Mouse (Mus musculus): ENCODE measurements at regions not wholly inside any gene's neighbourhood (a gene's known extent, or its start where the extent isn't known, plus 50 kb on each side); places are given as distances from the start of the nearest gene placed in this dataset.

DNA sequence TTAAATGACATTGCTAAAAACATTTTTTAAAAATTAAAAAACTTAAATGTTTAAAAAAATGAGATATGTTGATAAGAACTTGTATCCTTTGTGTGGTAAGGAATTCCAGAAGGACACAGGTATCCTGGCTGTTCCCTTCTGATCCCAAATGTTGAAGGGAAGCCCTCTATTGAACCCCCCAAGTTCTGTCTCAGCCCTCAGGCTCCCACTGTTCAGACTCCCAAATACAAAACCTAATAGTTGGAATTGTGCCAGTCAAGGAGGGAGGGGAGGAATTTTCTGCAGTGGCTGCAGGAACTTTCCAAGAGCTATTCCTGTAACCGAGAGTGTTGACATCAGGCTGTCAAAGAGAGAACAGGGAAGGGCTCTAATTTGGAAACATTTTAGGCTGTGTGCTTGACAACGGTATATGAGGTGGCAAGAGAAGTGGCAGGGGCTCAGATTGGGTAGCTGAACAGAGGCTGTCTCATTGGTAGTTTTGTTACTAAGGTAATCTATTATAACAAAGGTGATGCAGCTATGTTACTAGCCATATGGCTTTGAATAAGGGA lies 843.8 kb upstream of the A1bg start:
- no peak for DNase-seq

DNA sequence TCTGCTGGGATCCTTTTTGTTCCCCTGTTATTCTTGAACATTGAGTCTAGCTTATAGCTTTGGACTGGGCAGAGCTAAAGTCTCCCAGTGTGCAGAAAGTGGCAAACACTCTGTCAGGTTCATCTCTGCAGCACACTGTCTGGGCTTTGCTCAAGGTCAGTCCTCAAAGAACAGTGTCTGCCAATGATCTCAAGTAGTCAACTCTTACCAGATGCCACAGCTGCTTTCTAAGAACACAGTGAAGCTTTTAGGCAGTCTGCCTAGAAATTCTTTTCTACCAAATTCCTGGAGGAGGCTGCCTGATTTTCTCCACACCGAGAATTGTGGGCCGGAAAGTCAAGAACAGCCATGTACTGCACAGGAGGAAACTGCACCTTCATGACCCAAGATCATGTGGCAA lies 831.0 kb upstream of the A1bg start:
- no peak for DNase-seq

DNA sequence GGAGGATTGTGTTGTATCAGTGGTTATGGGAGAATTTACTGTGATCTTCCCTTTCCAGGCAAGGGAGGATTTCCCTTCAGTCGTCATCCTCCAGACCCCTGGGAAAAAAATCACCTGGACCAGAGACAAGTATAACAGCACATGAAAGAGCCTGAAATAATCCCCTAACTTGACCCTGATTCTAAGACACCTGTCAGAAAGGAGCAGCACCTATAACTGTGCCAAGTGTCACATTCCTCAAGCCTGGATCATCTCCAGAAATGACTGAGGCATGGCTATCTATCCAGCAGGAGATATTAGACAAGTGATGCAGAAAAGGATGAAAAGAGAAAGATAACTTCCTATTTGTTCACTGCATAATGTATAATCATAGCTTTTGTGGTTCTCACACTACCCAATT lies 800.9 kb upstream of the A1bg start:
- no peak for DNase-seq

DNA sequence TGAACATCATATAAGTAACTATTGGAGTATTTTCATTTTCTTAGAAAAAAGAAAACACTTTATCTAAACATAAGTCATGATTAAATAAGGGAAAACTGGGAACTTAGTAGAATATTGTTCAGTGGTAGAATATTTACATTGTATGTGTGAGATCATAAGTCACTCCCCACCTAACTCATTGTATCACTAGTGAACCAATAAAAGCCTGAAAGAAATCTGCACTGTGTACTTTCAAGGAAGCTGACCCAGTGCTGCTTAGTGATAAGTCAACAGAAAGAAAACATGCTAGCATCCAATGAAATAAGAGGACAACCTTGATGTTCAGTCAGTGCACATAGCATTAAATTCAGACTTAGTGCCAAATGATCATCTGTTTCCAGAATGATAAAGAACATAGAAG lies 795.7 kb upstream of the A1bg start:
- no peak for DNase-seq

DNA sequence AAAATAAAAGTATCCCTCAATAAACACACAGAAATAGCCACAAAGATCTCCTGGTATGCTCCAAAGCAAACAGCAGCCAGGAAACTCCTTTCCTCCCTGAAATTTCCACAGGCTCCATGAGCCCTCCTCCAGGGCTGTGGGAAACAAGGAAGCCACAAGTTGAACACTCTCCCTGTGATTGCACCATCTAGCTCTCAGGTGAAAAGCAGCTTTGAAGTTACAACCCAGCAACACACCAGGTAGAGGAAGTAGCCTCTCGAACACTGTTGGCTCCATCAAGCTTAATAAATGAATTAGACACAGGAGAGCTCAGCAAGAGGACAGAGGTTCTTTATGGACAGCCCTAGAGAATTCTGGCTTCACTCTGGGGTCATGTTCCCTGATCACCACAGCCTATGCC lies 794.4 kb upstream of the A1bg start:
- no peak for DNase-seq

DNA sequence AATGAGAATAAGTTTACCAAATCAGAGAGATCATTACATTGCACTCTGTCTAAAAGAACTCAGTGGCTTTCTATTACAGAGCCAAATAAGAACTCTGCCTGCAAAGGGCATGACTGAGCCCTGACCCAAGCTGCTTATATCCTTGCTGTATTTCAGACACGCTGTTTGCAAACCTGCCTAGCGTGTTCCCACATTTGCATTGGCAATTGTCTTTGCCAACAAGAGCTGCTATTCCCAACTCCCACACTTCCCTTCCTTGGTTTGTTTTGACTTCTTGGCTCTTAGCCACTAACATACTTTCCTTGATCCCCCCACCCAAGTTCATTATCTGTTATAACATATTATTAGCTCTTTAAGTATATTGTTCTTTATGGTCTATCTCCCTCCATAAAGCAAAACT lies 791.1 kb upstream of the A1bg start:
- no peak for DNase-seq

DNA sequence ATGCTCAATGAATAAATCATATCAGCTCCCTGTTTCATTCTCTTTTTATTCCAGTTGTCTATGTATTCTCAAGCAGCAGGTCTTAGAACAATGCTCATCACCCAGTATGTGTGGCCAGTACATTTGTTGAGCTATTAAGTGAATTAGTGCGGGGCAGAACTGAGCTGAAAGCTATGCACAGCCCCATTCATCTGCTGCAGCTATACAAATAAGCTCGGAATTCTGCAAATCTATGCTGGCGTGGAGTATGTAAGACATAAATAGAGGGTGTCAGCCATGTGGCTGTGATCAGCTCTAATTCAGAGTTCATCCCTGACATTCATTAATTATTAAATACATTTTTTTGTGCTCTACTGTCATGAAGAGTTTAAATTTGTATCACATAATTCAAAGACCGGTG lies 786.1 kb upstream of the A1bg start:
- no peak for DNase-seq

DNA sequence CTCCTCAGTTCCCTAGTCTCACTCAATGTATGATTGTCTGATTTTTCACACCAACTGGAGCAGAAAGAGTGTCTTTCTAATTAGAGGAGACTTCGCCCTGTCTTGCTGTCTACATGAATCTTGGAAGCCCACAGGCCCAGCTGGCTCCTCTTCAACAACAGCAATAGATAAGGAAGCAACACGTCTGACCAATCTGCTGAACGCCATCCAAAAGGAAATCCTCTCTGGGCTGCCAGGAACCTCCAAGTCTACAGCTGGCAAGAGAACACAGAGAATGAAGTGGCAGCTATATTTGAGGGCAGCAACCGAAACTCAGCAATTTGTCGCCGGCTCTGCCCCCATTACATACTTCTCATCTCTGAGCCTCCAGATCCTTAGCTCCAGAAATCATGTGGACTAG lies 785.1 kb upstream of the A1bg start:
- DNase-seq, result peak; percentile 9

DNA sequence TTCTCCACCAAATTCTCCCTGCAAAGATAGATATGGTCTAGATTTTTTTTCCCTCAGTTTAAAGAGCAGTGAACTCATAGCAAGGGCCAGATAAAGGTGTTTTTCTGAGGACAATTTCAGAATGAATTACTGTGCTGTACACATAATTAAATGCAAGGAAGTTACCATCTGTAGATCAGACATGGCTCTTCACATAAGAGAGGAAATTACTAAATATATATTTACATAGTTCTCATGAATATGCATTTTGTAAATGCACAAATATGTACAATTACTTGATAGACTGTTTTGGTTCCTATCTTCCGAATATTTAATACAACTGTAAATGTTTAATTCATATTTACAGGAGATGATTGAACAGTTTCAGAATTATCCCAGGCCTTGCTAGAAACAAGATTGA lies 769.9 kb upstream of the A1bg start:
- DNase-seq, result no peak

DNA sequence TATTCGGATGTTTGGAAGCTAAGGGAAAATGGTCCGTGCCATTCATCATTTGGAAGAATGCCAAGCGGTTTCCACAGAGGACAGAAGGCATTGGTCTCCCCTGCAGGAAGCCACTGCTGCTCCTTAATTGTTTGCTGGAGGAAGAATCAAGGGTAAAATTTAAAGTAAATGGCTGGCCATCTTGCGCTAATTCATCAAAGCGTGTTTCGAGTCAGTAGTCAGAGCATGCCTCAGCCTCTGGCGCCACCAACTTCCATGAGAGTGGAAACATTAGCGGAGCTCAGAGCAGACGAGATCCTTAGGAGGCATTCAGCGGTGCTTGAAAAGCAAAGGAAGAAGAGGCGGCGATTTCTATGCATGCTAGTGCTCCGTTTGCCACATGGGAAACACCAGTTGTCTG lies 767.6 kb upstream of the A1bg start:
- no peak for DNase-seq

DNA sequence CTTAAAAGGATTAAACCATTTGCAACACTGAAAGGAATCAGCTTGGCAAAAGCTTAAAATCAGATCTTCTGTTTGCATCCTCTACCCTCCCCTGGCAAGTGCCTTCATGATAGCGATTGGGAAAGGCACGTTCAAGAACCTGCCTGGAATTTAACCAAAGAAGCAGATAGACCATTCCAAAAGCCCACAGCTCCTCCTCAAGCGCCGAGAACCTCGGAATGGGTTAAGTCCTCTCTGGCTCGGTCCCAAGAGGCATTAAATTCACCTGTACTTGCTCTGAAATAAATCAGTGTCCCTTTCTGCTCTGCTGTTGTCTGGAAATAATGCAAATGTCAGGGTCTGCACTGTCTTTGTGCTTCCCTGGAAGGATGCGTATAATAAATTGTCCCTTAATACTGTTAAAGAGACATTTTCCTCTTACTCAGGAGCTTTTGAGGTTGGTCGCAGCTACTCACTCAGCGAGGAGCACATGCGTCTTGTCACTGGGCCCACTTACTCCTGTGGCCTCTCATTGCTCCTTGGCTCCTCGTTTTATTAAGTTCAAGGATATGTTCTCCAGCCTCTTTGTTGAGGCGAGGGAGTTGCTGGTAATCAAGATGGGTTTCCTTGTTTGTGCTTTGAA lies 767.1 kb upstream of the A1bg start:
- DNase-seq, result no peak

DNA sequence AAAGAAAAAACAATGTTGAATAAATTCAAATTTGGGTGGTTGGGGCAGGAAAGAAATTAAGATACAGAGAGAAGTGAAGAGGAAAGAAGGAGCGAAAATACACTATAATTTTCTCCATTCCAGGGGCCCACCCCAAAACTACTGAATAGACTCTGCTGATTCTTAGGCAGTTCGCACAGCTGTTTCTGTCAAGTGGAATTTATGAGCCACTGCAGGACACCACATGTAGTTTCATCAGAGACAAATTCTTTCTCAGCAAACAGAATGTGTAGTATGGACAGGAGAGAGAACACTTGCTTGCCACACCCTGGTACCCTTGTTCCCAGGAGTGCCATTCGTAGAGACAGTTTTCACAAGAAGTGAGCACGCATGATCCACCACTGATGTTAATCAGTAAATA lies 760.2 kb upstream of the A1bg start:
- DNase-seq, result no peak

DNA sequence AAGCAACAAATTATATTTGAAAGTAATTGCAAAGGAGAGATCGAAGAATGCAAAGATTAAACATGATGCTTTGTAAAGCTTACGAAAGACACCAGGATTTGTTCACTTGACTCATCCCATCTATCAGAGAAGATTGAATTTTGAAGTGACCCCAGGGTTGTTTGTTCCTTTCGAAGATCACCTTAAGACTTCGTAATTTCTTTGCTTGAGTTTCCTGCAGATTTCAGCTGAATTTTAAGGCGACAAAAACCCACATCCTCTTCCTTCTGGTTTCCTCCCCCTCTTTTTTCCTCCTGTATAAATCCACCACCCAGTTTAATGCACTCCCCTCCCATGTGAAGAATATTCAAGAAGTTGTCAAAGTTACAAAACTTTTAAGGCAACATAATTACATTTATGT lies 747.7 kb upstream of the A1bg start:
- no peak for DNase-seq

DNA sequence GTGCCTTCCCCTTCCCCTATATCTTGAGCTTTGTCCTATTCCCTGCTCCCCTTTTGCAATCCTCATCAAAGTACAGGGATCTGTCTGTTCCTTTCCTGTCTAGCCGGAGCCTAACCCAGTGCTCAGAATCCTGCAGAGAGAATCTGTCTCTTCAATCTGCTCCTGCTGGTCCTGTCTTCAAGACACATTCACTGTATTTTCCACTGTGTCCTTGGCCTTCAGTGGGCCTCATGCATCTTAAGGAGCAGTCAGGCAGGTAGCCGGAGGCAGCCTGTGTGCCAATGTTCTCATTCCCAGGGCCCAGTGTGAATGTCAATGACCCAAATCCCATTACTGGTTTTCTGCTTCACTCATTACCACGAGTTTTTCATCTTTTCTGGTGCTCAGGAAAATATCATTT lies 737.8 kb upstream of the A1bg start:
- DNase-seq, result no peak

DNA sequence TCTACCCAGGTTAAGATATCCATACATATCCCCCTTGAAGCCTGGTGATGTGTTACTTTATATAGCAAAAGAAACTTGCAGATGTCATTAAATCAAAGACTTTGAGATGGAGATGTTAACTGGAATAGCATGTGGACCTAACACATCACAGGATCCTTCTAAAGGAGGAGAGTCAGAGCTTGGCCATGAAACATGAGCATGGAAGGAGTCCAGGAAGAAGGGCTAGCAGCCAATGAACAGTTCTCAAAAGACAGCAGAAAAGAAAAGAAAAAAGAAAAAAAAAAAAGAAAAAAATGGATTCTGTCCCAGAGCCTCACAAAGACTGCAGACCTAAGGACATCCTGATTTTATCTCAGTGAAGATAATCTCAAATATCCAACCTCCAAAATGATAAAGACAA lies 734.1 kb upstream of the A1bg start:
- no peak for DNase-seq

DNA sequence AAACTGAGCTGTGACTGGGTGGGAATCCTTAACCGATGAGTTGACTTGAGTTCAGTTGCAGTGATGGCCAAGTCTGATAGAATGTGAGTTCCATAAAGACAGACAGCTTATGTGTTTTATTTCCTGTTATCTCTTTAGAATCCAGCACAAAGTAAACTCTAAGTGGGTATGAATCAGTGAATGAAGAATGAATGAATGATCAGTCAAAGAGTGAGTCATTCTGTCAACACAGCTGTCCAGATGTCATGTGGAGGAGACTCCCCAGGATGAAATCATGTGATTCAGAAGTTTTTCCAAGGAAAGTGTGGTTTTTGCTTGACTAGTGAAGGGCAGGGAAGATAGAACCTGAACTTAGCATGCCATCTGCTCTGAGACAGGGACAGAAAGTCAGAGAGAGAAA lies 732.0 kb upstream of the A1bg start:
- DNase-seq, result no peak

DNA sequence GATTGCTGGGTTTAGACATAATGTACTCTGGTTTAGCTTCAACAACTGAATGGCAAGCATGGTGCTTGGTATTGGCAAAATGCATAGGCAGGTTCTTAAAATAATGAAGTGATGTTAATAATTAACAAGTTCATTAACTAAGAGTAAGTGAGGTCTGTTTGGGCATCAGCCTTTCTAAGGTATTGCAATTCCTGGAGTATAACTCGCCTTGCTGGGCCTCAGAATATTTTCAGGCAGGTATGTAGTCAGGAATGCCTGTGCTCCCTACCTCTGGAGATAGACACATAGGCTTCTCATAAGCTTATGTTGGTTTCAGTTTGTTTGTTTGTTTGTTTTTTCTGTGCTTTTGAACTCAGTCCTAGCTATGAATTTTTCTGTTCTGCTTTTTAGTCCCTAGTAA lies 731.0 kb upstream of the A1bg start:
- no peak for DNase-seq

DNA sequence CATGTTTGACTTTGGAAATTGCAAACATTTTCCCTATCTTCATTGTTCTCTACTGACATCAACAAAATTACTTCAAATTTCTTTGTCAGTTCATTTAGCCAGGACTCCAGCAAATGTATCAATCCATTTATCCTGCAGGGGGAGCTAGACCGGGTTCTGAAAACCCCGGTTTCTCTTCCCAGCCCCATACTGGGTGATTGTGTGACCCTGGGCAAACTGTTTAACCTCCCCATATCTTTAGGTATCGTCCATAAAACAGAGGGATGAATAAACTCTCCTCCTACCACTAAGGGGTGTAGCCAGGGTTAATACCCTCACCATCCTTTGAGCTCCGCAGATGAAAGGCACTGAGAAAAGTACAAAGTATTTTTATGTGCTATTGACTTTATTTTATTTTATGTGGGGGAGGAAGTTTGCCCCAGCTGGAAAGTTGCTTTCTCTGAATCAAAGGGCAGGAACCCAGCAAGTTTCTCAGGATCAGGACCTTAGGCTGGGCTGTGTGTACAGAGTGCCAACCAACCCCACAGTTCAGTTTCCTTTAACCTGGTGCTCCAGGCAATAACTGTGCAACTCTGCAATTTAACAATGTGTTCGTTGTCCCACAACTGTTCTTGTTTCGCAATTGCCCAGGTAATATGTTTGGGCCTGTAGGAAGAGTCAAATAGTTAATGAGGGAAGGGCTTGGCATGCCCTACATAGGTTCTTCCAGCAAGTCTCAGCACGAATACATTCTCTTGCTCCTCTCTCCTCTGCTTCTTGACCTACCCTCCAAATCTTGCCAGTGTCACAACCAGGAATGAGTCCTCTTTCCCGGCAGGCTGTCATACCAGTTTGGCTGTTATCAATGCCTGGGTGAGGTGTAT lies 696.1 kb upstream of the A1bg start:
- DNase-seq, result no peak

DNA sequence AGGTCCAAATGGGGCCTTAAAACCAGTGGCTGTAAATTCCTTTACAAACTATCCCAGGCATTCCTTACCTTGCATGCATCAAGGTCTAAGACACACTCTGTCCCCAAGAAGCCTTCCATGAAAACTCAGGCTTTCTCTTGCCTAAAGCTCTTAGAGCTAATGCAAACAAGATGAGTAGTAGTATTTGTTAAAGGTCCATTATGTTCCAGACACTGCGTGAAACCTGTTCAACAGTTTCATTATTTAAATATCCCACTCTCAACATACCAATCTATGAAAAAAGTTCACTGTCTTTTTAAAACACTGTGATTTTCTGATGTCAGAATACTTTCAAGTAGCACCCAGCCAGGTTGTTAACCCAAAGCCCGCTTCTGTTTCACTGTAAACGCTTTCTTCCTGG lies 687.9 kb upstream of the A1bg start:
- DNase-seq, result no peak

DNA sequence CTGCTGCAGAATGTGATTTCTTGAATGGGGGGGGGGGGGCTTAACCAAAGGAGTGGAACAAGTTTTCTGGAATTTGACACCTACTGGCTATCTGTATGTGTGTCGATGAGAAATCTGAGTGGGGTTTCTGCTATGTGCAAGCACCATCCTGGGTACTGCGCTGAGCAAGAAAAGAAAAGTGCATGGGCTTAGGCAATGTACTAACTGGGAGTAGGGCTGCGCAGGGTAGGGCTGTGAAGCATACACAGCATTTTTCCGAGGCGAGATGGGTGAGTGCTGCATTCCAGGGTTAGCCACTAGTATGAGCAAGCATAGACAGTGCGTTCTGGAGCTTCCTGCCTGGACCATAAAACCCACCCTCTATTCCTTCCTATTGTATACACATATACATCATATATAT lies 686.8 kb upstream of the A1bg start:
- DNase-seq, result no peak

DNA sequence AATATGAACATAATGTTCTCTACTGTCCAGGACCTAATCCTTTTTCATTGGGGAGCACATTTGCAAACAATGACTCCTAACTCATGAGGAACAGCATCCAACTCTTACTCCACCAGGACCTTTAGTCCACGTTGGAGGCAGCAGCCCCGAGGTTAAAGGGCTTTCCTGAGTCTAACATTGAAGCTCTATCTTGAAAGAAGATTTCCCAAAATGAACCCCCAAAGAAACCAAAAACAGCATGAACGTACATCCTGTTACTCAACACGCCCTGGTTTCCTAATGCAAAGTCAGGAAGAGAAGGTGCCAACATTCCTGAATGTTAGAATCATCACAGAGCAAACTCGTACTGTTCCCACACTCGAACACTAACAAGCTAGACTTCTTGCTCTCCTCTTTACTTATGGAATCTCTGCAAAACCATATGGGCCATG lies 685.5 kb upstream of the A1bg start:
- no peak for DNase-seq

DNA sequence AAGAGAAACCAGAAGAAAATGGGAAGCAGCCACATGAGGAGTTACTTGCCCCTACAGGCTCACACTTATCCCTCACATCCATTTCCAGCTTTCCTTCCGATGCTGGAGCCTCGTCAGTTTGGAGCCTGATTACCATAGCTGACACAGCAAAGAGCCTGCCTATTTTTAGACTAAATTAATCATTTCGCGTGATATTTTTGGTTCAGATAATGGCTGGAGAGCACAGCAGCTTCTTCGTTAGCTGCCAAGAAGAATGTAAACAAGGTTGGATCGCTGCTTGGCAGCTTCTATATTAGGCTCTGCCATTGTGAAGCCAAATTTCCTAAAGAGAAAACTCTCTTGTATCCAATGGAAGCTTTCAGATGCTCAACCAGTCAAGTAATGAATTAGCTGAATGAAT lies 676.9 kb upstream of the A1bg start:
- no peak for DNase-seq

DNA sequence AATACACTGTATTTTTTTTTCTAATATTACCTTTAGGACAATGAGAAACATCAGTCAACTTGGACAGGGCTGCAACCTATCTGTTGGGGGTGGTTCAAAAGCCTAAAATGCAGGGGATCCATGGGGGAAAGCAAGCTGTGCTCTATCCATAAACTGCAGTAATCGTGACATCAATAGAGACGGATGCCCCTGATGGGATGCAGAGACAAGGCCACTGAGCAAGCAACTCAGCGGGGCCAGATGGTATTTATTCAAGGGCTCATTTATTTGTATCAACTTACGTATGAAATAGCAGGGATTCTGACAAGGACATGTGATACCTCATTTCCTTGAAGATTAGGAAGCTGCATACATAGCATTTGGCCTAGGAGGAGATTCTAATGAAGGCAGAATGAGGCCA lies 673.5 kb upstream of the A1bg start:
- no peak for DNase-seq

DNA sequence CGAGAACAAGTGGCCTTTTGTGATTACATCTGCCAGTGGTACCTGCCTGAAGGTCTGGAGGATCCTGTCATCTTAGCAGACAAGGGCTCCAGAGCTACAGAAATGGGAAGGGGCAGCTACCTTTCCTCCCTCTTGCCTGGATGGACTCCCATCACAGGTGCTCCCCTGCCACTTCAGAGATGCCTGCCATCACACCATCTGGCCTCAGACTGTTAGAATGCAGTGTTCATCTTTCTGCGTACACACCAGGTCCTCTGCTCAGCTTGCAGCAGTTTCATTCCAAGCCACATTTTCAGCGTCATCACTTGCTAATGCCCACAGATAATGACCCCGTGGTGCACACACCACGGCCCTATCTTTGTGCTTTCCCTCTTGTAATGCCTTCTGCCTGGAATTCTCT lies 666.1 kb upstream of the A1bg start:
- no peak for DNase-seq

DNA sequence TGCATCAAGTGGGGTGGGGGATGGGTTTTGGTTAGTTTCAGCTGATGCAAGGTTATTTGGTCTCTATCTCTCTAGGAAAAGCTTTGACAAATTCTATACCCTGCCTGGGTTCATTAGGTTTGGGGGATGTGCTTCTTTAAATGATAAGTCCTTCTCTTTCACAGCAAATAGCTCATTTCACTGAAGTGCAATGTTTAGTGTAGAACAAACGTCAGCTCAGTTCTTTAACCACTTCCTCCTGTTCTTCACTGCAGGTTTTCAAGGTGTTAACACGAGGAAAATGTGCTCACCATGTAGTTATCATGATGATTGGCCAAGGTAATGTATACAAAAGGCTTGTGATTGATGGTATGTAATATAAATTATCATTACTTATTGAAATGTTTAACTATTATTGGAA lies 659.5 kb upstream of the A1bg start:
- DNase-seq, result no peak
